Mouse (Mus musculus): ENCODE data around the gene Dph5.
"Not testable (repeated sequence)": the region's sequence is repeated elsewhere in the genome, so short reads cannot be mapped to it uniquely, and the experiment has no call there.

Gene Dph5

DNA sequence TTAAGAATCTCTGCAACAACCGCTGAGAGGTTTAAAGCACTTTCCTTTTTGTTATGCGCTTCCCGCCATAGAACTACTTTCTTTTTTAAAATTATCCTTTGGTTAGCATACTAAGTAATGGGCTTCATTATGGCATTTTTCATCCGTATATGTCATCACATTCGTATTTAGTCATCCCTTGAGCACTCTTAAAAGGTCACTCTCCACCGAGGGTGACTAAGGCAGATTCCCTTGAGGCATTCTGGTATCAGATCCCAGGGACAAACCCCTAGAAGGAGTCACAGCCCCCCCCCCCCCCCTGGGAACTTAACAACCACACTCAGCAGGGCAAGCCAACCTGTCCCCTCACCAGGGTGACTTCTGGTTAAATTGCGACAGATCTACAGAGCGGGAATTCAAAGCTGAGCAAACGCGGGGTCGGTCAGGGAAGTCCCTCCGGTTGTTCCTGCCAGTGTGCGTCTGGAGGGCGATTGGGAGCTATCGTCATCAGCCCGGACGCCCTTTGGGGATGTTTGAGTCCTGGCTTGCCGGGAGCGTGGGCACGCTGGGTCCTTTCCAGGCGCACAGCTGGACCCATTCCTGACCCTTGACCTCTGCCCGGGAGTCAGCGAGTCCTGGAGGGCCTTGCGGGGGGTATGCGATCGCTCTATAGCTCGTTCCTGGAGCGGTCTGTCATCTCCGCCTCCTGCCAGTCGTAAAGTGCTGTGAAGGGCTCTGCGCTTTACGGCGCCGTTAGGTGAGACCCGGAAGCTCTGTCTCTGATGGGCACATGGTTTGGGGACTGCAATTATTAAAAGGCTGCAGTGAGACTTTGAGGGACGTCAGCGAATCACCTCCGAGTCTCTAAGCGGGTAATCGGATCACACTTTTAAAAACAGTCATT is at the start of gene Dph5:
Gene Dph5, plus strand, starts transcription at position 411 of the 883 bp plus-strand sequence.
- peak; percentile 84 for DNase-seq (ENCODE audit: low read depth, low spot score)

DNA sequence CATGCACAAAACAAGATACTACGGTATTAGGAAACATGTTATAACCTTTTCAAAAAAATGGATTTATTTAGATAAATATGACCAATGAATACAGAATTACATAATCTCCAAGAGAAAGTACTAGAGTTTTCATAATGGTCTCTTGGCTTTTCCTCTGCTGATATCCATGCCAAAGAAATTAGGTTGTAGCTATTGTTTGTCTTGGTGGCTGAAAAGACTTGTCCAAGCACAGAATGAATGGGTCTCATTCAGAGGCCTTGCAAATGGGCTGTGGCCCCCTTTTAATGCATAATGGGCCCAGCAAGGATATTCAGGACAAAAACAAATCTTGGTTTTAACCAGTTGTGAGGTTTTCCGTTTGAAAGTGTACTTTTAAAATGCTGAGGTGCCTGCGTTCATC is 43.1 kb upstream of the Dph5 start:
- DNase-seq (ENCODE audit: low read depth, low spot score), result no peak

DNA sequence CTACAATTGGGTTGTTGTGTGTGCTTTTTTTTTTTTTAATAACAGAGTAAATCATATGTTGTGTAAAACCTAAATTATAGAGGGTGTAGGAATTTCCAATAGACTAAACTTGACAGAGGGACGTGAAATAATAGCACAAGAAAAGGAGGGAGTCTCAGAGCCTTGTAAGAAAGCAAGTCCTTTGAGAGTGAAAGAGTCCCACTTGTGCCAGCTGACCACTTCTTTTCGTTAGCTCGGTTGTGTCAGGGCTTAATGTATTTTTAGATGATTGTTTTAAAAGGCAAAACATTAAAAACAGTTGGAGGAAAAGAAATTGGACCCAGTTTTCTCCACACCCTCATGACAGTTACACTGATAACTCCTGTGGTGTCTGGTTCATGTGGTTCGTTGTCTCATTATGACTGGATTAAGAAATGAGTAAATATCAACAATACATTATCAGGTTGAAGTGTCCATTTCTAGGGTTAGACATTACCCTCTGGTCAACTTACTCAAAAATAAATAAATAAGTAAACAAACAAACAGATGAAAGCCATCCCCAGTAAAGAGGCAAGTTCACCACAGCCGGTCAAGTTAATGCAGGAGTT is 42.5 kb upstream of the Dph5 start:
- DNase-seq (ENCODE audit: low read depth, low spot score), result no peak

DNA sequence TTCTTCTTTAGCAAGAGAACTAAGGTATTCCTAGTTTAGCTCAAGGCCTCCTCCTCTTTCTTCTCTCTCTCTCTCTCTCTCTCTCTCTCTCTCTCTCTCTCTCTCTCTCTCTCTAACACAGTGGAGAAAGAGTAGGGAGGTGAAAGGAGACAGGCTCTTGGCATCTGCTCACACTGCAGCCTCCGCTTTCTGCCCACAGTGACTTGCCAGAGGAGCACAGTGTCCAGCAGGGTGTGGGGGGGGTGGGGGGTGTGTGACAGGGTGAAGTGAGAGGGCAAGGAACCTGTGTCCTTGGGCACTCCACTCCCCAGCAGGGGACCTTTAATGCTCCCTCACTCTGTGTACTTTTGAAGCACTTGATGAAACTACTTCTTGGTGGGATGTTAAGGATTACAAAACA is 41.9 kb upstream of the Dph5 start:
- DNase-seq (ENCODE audit: low read depth, low spot score), result no peak

DNA sequence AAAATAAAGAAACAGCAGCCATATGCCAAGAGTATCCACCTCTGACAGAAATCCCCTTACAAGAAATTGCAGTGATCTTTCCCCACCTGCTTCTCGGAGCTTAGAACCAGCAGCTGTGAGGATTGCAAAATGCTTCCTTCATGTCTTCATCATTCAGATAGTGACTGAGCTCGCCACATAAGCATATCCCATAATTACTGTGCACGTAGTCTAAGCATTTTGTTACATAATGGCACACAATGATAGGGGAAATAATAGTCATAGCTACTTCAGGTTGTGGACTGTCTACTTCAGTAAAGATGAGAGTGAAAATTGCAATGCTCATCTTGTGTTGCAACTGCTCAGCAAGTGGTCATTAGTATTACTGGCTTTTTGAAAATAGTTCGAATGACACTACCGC is 41.5 kb upstream of the Dph5 start:
- no peak for DNase-seq (ENCODE audit: low read depth, low spot score)

DNA sequence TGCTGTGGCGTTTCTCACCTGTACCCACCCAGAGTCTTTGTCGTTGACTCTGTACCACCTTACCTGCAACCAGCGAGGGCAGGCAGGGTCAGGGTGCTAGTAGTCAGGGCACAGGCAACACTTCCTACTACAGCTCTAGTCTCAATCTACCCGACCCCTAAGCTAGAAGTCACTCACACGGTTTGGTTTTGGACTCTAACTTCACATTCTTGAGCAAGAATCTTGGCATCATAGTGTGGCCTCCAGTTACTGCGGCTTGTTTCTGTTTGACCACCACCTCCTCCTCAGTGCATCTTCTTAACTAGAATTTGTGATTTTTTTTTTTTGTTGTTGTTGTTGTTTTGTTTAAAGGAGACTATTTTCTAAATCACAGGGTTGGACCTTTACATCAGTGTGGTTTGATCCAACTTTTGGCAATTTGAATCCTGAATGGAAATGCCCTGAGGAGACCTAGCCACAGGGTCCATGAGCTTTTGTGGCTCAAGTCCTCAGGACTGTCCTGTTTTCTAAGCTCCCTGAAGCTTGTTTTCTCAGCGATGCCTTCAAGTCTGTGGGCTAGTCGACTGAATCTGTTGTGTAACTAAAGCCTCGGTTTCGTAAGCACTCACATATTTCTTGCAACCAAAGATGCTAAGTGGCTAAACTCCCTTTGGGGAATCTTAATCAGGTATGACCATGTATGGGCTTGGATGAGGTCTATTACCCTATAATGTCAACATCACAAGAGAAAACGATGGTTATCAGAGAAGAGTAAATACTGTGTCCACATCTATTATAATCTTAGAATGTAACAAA is 38.8 kb upstream of the Dph5 start:
- no peak for DNase-seq (ENCODE audit: low read depth, low spot score)

DNA sequence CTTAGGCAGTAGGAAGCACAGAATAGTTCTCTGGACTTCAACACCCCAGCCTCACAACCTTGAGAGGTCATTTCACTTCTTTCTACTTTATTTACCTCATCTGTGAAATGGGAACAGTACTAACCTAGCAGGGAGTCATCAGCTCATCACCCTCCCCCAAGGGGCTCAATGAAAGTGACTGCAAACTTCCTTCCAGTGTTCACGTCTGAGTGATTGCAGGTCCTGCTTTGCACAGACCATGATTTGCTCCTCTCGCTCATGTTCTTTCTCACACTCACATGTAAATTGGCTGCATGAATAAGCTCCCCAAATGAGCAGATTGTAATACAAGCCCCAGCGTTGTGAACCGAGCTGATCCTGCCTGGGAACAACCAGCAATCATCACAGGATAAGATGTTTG is 36.7 kb upstream of the Dph5 start:
- no peak for DNase-seq (ENCODE audit: low read depth, low spot score)

DNA sequence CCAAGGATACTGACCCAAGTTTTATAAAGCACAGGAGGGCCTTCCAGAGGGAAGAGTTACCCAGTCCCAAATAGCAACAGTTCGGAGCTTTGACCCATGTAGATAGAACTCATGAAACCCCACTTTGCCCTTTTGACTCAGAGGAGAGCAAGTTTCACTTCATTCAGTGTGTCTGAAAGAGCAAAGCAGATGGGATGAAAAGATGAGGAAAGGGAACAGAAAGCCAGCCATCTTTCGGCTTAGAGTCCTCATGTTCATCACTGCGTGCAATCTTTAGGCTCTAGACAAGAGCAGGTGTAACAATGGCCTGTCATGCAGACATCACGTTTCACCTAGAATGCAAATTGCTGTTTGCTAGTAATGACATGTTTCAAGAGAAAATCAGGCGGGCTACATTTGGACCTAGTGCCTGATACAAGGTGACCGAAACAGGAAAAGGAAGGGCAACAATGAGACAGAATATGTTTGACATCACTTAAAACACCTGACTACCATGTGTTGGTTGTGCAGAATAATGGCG is 32.9 kb upstream of the Dph5 start:
- DNase-seq (ENCODE audit: low read depth, low spot score), result no peak

DNA sequence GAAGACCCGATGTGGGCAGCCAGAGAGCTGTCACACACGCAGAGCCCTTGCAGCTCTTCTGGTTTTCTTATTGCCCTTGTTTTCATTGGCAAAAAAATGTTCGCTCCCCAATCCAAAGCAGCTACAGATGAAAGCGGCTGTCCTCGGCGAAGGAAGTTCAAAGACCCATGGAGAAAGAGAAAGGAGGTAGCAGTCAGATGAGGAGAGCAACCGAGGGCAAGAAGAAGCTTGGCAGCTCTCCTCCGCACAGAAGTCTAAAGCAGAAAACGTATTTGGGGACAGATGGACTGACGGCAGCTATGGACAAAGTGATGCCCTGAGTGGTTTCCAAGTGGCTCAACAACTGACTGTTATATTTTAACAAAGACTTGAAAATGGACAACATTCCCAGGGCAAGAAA is 32.1 kb upstream of the Dph5 start:
- DNase-seq (ENCODE audit: low read depth, low spot score), result no peak

DNA sequence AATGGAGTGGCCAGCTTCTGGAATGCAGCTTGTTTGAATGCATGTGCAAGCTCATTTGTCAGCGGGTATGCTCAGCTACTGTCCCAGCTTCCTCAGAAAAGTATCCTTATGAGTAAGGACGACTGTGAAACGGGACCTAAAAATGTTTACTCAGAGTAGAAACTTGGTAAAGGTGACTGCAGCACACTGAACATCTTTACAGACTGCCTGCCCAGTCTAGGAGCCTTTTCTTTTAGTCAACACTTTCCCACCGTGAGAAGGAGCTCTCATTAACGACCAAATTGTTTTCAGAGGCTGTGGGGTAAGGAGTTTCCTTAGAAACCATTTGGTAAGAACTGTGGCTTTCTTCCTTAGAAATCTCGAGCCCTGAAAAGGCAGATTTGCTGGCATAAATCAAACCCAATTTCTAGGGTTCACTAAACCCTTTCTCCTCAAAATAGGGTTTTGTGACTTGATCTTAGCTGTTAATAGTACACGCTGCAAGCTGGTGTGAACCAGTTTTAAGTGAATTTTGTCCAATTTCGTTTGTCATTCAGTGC is 31.1 kb upstream of the Dph5 start:
- no peak for DNase-seq (ENCODE audit: low read depth, low spot score)

DNA sequence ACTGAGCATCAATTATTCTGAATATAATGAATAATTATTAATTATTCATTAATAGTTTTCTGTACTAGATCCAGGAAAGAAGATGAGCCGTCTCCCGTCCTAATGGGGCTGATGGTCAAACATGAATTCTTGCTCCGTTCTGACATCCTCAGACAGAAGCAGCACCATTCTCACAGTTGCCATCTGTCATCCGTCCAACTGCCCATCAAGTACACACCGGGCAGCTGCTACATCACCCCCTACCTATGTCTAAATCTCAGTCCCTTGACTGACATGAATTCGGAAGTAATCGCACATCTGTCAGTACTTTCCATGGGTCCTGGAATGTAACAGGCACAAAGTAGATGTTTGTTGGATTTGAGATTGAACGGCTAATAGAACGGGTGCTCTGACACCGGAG is 30.2 kb upstream of the Dph5 start:
- DNase-seq (ENCODE audit: low read depth, low spot score), result no peak

DNA sequence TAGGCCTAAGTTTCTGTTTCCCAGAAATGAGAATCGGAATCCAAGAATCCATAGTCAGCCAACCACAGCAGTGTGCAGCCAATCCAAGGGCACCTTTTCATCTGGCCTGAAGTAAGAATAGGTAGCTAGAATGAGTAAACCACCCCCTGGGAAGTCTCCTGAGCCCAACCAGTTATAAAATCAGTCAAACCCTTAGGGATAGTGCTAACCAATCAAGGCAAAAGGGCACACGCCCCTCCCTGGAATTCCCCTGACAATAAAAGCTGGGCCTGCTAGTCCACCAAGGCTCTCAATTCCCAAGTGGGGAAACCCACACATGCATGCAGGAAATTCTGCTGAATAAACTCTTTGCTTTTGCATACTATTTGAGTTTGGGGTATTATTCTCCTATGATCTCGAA is 28.8 kb upstream of the Dph5 start:
- no peak for DNase-seq (ENCODE audit: low read depth, low spot score)

DNA sequence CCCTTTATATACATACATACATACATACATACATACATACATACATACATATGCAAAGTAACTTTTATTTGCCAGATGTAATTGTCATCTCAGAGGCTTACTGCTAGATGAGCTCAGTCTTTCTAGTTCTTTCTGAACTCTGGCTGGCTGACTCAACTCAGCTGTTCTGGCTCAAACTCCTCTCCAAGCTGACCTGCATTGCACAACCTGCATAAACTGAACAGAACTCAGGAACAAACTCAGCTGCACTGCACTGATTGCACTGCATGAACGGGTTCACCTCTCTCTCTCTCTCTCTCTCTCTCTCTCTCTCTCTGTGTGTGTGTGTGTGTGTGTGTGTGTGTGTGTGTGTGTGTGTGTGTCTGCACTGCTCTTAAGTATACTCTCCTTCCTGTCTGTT is 26.9 kb upstream of the Dph5 start:
- DNase-seq (ENCODE audit: low read depth, low spot score), result not testable (repeated sequence)

DNA sequence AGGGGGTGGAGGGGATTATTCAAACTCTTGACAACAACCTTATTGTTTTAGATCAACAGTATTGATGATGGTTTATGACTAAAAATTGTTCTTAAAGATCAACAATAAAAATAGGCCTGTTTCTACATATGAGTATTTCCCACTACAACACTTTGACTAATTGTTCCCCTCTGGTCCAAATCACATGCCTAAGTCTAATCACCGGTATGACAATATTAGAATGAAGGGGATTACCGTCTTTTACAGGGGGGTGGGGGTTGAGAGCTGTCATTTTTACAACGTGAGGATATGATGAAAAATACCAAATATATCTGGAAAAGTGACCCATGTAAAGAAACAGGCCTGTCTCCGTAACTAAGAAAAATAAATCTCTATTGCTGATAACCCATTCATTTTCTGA is 24.1 kb upstream of the Dph5 start:
- no peak for DNase-seq (ENCODE audit: low read depth, low spot score)

DNA sequence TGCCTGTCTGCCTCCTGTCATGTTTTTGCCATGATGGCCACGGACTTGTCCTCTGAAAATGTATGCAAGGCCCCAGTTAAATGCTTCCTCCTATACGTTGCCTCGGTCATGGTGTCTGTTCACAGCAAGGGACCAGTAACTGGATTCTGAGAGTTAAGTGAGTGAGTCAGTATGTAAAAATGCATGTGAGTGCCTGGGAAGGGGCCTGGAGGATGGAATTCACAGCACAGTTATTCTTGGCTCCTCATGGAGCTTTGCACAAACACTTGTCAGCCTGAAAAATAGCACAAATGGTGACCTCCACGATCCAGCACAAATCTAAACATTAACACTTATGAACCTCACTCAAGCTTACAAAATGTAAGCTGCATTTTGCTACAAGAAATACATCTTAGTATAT is 20.5 kb upstream of the Dph5 start:
- no peak for DNase-seq (ENCODE audit: low read depth, low spot score)

DNA sequence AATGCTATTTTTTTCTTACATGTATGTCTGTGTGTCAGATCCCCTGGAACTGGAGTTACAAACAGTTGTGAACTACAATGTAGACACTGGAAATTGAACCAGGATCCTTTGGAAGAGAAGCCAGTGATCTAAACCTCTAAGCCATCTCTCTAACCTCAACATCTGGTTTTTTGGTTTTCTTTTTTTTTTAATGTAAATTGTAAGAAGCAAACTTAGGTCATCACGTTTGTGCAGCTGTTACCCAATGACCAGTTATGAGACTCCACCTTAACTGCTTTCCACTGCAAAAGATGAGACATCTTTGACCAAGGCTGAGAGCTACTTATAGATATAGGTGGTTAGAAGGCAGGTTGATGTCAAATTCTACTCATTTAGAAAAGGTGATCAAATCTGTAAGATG is 19.7 kb upstream of the Dph5 start:
- DNase-seq (ENCODE audit: low read depth, low spot score), result no peak

DNA sequence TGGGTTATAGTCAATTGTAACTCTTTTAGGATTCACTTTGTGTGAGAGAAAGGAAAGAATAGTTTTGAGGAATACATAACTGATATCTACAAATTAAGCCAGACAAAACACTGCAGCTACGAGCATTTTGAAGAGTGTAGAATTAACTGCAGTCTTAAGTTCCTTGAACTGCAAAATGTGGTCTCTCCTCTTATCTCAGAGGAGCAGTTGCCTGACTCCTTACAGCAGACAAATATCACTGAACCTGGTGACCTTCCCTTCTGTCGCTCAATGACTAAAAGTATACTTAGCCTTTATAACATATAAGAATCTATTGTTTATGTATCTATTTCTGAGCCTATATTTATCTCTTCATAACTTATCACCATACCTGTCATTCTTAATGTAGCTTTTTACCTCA is 18.3 kb upstream of the Dph5 start:
- no peak for DNase-seq (ENCODE audit: low read depth, low spot score)

DNA sequence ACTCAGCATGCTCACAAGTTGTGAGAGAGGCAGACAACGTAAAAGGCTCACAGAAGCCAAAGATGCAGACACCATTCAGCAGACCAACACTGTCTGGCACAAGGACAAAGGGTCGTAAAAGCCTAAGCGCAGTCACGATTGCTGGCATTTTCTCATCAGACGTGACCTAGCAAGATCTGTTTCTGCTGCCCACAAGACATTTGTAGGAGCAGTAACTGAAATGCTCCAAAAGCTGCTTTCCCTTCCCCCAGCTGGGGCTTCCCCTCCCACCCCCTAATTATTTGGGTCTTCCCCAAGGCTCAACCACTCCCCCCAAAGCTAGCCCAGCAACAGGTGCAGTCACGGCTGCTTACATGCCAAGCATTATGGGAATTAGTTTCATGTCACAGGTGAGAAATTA is 12.1 kb upstream of the Dph5 start:
- DNase-seq (ENCODE audit: low read depth, low spot score), result no peak

DNA sequence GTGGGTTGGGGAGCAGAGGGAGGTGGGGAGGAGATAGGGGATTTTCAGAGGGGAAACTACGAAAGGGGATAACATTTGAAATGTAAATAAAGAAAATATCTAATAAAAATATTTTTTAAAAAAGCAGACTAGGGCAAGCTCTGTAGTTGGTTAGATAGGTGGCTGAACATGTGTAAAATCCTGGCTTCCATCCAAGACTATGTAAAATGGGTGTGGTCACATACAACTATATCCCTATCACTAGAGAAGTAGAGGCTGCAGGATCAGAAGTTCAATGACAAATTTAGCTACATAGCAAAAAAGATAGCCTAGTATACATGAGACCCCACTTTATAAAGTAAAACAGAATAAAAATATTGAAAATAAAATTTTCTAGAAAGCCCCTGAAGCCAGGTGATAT is 10.5 kb upstream of the Dph5 start:
- no peak for DNase-seq (ENCODE audit: low read depth, low spot score)

DNA sequence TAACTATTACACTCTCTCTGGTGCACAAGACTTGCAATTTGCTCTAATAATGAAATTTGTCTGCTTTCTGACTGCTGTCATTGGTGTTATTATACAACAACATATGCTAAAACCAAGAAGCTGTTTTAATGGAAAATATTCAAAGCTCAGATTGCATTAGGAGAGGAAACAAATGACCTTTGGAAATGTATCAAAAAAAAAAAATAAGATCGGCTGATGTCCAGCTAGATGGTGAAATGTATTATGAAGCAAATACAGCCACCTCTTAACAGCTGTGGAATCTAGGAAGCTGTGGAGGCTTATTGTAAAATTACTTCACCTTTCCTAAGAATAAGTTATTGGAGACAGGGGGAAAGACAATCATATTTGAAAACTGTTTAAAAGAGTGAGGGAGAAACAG is 3.6 kb upstream of the Dph5 start:
- no peak for DNase-seq (ENCODE audit: low read depth, low spot score)

DNA sequence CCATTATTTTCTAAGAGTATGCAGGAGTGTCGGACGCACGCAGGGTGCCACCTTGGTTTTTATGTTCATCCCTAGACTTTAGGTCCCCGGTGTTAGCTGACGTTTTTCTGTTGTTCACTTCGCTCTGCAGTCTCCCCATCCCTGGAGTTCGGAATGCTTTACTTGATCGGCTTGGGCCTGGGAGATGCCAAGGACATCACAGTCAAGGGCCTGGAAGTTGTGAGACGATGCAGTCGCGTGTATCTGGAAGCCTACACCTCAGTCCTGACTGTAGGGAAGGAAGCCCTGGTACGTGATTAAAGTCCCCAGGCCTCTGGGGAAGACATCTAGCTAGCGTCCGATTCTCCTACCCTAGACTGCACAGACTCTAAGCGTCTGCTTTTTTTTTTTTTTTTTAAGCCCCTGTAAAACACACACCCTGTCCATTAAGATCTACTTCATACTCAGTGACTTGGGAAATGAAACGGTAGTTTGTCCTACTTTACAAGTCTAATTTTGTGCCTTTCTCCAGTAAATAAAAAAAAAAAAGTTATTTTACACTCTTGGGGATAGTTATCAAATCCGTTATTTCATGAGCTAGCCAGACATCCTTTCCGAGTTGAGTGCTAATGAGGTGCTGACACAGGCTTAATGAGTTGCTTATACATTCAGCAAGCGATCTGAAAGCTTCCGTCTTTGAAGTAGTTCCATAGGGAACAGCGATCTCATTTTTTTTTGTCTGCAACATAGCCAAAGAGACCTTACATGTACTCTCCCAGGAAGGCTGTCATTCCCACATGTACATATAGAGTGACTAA is 871 bp downstream of the Dph5 start:
- DNase-seq (ENCODE audit: low read depth, low spot score), result no peak

All from embryo, embryonic 11.5 days (tissue).